ENCODE assay signal across 1 mouse cellular context in the genomic region with DNA sequence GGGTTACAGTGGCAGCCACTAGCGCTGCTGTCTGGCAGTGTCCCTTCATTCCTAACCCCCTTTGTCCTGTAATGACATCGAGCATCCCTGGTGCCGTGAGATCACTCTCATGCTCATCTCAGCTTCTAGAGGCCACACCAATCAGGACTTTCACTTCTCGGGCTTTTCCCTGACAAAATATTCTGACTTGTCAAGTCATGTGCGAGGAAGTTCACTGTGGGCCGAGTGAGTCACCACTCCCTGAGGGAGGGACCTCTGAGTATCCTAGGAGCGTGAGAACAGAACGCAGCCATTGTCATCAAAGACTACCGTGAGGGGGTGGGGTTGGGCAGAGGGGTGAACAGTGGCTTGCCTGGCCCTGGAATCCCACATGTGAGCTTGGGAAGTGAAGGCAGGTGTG.
TF ChIP-seq lines count a peak whose summit lies in the region.

No protein-coding gene starts in this region.

TF ChIP-seq in MEL, 35 proteins besides CTCF, POLR2A, EP300 and RAD21:
- no peak for TF ChIP-seq TAL1 (IDR thresholded peaks at IDR 0.05; ENCODE audit: low read length)
- TF ChIP-seq BHLHE40 (IDR thresholded peaks at IDR 0.05; ENCODE audit: borderline replicate concordance, low read depth, low read length): no peak
TF ChIP-seq in MEL: peak in this region for 0.
